Mouse (Mus musculus) intestine, embryonic 14.5 days (tissue): ENCODE data around the gene Erf. TPM values are rescaled to one million over a fixed set of nuclear protein-coding genes. Genes with fewer than 3 reads are reported as not detected.

Experiments
- ATAC-seq: fragments of 200-750 bp; cut with Nextera tagmentation; replicated peaks from 2 replicates; pipeline ENCODE4 v1.8.0; 2017; ENCODE audit warnings: low read depth, moderate number of reproducible peaks, moderate TSS enrichment, moderate library complexity; ENCODE audit not compliant: low FRiP score, low TSS enrichment
- DNase-seq: peaks from one replicate; pipeline ENCODE4 v3.0.0-alpha.2; 2018; ENCODE audit warnings: low spot score
- H3K27ac ChIP-seq: fragments of 300-500 bp; sonication (generic); 2 replicates; pipeline ENCODE4 v1.5.1; 2014; ENCODE audit warnings: low read depth, mild to moderate bottlenecking, control low read depth
- H3K27me3 ChIP-seq: fragments of 300-500 bp; sonication (generic); replicated peaks from 2 replicates; pipeline ENCODE4 v1.6.1; 2014; ENCODE audit warnings: low read length, control low read depth; ENCODE audit not compliant: control insufficient read depth, insufficient read depth
- H3K36me3 ChIP-seq: fragments of 300-500 bp; sonication (generic); 2 replicates; pipeline ENCODE4 v1.6.1; 2014; ENCODE audit warnings: low read length, control low read depth; ENCODE audit not compliant: control insufficient read depth, insufficient read depth
- H3K4me1 ChIP-seq: fragments of 300-500 bp; sonication (generic); replicated peaks from 2 replicates; pipeline ENCODE4 v1.6.1; 2014; ENCODE audit warnings: low read length, control low read depth, mixed read lengths; ENCODE audit not compliant: control insufficient read depth, insufficient read depth
- H3K4me2 ChIP-seq: fragments of 300-500 bp; sonication (generic); 2 replicates; pipeline ENCODE4 v1.6.1; 2014; ENCODE audit warnings: low read length
- H3K4me3 ChIP-seq: fragments of 300-500 bp; sonication (generic); 2 replicates; pipeline ENCODE4 v1.5.1; 2014; ENCODE audit warnings: low read depth, low read length, control low read depth, mixed read lengths
- H3K9ac ChIP-seq: fragments of 300-500 bp; sonication (generic); 2 replicates; pipeline ENCODE4 v1.6.1; 2014; ENCODE audit warnings: mild to moderate bottlenecking, low read length
- H3K9me3 ChIP-seq: fragments of 300-500 bp; sonication (generic); 2 replicates; pipeline ENCODE4 v1.6.1; 2016; ENCODE audit warnings: low read length, control low read depth; ENCODE audit not compliant: control insufficient read depth
- WGBS: fragments of 180-500 bp; shearing (Covaris S2); extraction: QIAGEN DNeasy Blood & Tissue Kit; methylation state at CpG from one replicate; pipeline ENCODE4 v1.1.7; 2014; 5-methylcytosine and 5-hydroxymethylcytosine counted together
- polyA plus RNA-seq: library from polyadenylated mRNA; unstranded; fragments of >200 nt; fragmentation: Nextera tagmentation; extraction: Ambion mirVana; gene quantifications from 2 replicates; pipeline ENCODE4 v1.2.1, GENCODE M21; 2014

The Erf gene
- polyA plus RNA-seq, 1 experiment from 2014 or later: 22.0 TPM

GRCm38 (mm10) chr7:25217653-25218395 is 32.7 kb downstream of the Erf start:
- 72% methylated on average over 12 of the region's 12 CpGs for WGBS
- Histone ChIP-seq H3K9me3 (no peaks in the 10 kb centered on the region), H3K36me3 (peaks cover 5% of the 10 kb centered on the region; the same call in 1 of the 2 replicates), H3K4me3 (peak overlapping the region; percentile 4; the same call in 1 of the 2 replicates), H3K27me3 (no peaks in the 10 kb centered on the region), H3K9ac (no peak overlapping the region), H3K4me2 (peak overlapping the region; percentile 83), H3K27ac (no peak overlapping the region), H3K4me1 (peaks cover 28% of the 10 kb centered on the region)
- DNase-seq: no peak
- ATAC-seq: no peak

GRCm38 (mm10) chr7:25214172-25214571 is 36.4 kb downstream of the Erf start:
- Histone ChIP-seq H3K27me3 (no peaks in the 10 kb centered on the region), H3K9me3 (no peaks in the 10 kb centered on the region), H3K4me1 (peaks cover 8% of the 10 kb centered on the region; the same call in 1 of the 2 replicates), H3K36me3 (peaks cover 12% of the 10 kb centered on the region), H3K9ac (no peak overlapping the region), H3K4me2 (no peak overlapping the region), H3K27ac (no peak overlapping the region), H3K4me3 (no peak overlapping the region)
- WGBS: 87% methylated on average over 2 of the region's 2 CpGs
- ATAC-seq (no peak), DNase-seq (no peak)

DNA sequence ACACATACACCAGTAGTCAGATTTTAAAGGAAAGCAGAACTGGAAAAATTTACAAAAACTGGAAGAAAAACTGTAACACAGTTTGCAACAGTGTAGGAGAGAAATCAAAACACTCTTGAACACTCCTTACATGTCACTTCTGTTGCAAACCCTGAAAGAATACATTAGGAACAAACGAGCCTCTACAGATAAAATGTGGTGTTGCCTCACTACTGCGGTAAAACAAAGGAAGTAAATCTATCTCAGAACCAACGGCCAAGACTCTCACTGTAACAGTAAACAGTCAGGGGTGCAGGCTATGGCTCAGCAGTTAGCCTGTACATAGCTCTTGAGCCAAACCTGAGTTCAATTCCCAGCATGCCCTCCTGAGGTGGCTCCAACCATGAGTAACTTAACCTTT is 37.5 kb downstream of the Erf start:
- peaks cover 4% of the 10 kb centered on the region; the same call in 1 of the 2 replicates for H3K4me1 ChIP-seq
- no peak overlapping the region for H3K4me2 ChIP-seq
- no peak for ATAC-seq
- WGBS: 68% methylated on average over 3 of the region's 3 CpGs
- no peak overlapping the region for H3K4me3 ChIP-seq
- no peaks in the 10 kb centered on the region for H3K9me3 ChIP-seq
- no peak for DNase-seq
- peaks cover 12% of the 10 kb centered on the region for H3K36me3 ChIP-seq
- no peaks in the 10 kb centered on the region for H3K27me3 ChIP-seq
- no peak overlapping the region for H3K9ac ChIP-seq
- H3K27ac ChIP-seq: no peak overlapping the region

GRCm38 (mm10) chr7:25210482-25210881 is 40.1 kb downstream of the Erf start:
- no peak overlapping the region for H3K4me2 ChIP-seq
- H3K9ac ChIP-seq: no peak overlapping the region
- H3K4me1 ChIP-seq: no peaks in the 10 kb centered on the region
- H3K36me3 ChIP-seq: peaks cover 16% of the 10 kb centered on the region
- H3K27ac ChIP-seq: no peak overlapping the region
- 84% methylated on average over 4 of the region's 4 CpGs for WGBS
- ATAC-seq: no peak
- no peaks in the 10 kb centered on the region for H3K27me3 ChIP-seq
- DNase-seq: no peak
- no peaks in the 10 kb centered on the region for H3K9me3 ChIP-seq
- no peak overlapping the region for H3K4me3 ChIP-seq

DNA sequence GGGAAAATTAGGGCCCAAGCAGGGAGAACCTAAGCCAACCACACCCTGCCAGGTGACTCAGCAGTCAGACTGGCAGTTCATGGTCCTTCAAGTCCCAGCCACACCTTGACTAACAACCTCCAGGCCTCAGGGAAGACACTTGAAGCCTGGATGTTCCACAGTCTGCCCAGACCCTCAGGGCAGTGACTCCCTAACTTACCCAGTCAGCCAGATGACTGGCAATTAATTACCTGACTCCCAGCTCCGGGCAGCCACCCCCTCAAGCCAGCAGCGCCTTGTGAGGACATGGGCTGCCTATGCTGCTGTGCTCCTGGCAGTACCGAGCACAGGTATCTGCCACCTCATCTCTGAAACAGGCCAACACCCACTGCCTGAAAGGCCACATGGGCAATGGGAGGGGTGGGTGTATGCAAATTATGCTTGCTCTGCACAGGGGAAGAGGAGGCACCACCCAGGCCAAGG is 41.4 kb downstream of the Erf start:
- ATAC-seq (peak; percentile 51), DNase-seq (no peak)
- 54% methylated on average over 3 of the region's 3 CpGs for WGBS
- H3K36me3 ChIP-seq: peaks cover 11% of the 10 kb centered on the region
- H3K27ac ChIP-seq: no peak overlapping the region
- no peak overlapping the region for H3K4me3 ChIP-seq
- no peaks in the 10 kb centered on the region for H3K9me3 ChIP-seq
- H3K4me1 ChIP-seq: no peaks in the 10 kb centered on the region
- H3K9ac ChIP-seq: no peak overlapping the region
- H3K27me3 ChIP-seq: no peaks in the 10 kb centered on the region
- no peak overlapping the region for H3K4me2 ChIP-seq

- ATAC-seq: no peak
- Histone ChIP-seq H3K4me2 (no peak overlapping the region), H3K36me3 (peaks cover 29% of the 10 kb centered on the region), H3K4me3 (no peak overlapping the region), H3K4me1 (no peaks in the 10 kb centered on the region), H3K9ac (no peak overlapping the region), H3K27me3 (no peaks in the 10 kb centered on the region), H3K9me3 (no peaks in the 10 kb centered on the region), H3K27ac (no peak overlapping the region)
- 85% methylated on average over 16 of the region's 16 CpGs for WGBS
- DNase-seq: no peak
These were observed 44.3 kb downstream of the Erf start for GRCm38 (mm10) chr7:25206094-25206830.

- no peaks in the 10 kb centered on the region for H3K9me3 ChIP-seq
- 0 out of 2 replicates have a peak overlapping the region, but pooled peaks have one; percentile 10 for H3K27ac ChIP-seq
- H3K4me3 ChIP-seq: no peak overlapping the region
- ATAC-seq (no peak), DNase-seq (no peak)
- WGBS: 83% methylated on average over 16 of the region's 16 CpGs
- no peak overlapping the region for H3K9ac ChIP-seq
- H3K4me1 ChIP-seq: no peaks in the 10 kb centered on the region
- H3K4me2 ChIP-seq: no peak overlapping the region
- no peaks in the 10 kb centered on the region for H3K27me3 ChIP-seq
- H3K36me3 ChIP-seq: peaks cover 25% of the 10 kb centered on the region
These were observed 45.0 kb downstream of the Erf start for GRCm38 (mm10) chr7:25205355-25206093.

DNA sequence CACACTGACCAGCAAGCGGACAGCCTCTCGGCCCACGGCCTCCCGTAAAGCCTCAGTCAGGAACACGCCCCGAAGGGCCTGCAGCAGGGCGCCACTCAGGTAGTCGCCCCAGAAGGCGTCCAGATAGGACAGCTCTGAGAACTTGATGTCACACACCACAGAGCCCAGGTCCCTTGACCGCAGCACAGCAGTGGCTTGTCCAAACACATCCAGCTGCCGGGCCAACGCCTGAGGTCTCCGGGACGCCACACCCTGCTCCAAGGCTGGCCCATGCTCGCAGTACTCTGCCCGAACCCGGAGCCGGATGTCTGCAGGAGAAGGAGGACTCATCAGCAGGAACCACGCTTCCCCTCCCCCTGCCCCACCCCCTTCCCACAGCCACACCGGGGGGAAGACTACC is 46.9 kb downstream of the Erf start:
- H3K9ac ChIP-seq: no peak overlapping the region
- H3K27ac ChIP-seq: no peak overlapping the region
- 88% methylated on average over 20 of the region's 20 CpGs for WGBS
- H3K36me3 ChIP-seq: peaks cover 21% of the 10 kb centered on the region; the same call in 1 of the 2 replicates
- no peak overlapping the region for H3K4me2 ChIP-seq
- H3K4me3 ChIP-seq: no peak overlapping the region
- H3K27me3 ChIP-seq: no peaks in the 10 kb centered on the region
- DNase-seq: no peak
- no peaks in the 10 kb centered on the region for H3K4me1 ChIP-seq
- no peak for ATAC-seq
- no peaks in the 10 kb centered on the region for H3K9me3 ChIP-seq
